Mouse (Mus musculus): Measurements from ENCODE around the gene Pip5kl1.

Gene Pip5kl1

DNA sequence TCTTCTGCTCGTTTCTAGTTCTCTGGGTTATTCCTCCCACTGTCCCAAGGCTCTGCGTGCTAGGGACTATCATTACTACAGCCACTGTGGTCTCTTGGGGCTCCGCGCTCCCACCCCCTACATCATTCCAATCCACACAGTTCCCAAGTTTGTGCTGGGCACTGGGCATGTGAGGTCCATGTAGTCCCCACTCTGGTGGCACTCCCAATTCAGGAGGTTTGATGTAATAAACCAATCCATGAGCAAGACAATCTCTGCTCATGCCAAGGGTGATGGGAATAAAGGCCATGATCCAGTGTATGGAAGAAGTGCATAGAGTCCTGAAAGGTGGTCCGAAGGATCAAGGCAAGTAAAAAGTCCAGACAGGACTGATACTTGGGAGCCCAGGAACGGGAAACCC, at the start of gene Pip5kl1:
Gene Pip5kl1, plus strand, starts transcription at position 301 of the 400 bp plus-strand sequence.
- no peak for DNase-seq

GRCm38 (mm10) chr2:32525816-32526215, 48.8 kb upstream of the Pip5kl1 start:
- DNase-seq, result no peak

DNA sequence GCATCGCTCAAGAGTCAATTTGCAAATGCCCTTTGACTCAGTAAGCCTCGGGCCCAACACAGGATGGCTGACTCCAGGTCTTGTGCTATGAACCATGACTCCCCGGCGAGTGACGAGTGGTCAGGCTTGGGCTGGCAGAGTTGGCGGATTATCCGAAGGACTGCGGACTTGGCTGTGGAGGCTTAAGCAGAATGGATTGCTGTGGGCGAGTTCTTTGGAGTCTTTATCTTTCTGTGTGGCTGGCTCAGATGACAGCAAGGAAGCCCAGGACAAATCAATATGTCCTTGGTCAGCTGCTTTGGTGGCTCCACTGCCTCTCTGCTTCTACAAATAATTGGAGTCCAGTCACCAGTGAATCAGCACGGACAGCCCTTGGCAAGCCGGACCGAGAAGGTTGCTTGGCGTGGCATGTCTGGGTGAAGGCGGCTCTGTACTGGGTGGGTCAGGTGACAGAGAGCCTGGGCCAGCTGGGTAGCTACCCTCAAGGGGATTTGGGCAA, 47.1 kb upstream of the Pip5kl1 start:
- DNase-seq, result no peak

DNA sequence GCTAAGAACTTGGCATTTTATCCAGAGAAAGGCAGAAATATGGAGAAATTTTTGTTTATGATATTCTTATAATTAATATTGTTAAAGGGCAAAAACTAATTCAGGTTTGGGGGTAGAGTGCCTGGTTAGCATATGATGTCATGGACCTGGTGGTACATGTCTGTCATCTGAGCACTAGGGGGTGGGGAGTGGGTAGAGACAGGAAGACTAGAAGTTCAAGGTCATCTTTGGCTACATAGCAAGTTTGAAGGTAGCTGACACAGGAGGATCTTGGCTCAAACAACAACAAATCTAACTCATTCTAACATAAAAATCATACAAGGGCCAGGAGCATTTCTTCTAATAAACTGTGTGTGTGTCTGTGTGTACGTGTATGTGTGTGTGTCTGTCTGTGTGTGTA, 46.3 kb upstream of the Pip5kl1 start:
- no peak for DNase-seq

GRCm38 (mm10) chr2:32530479-32530878, 44.1 kb upstream of the Pip5kl1 start:
- DNase-seq, result no peak

DNA sequence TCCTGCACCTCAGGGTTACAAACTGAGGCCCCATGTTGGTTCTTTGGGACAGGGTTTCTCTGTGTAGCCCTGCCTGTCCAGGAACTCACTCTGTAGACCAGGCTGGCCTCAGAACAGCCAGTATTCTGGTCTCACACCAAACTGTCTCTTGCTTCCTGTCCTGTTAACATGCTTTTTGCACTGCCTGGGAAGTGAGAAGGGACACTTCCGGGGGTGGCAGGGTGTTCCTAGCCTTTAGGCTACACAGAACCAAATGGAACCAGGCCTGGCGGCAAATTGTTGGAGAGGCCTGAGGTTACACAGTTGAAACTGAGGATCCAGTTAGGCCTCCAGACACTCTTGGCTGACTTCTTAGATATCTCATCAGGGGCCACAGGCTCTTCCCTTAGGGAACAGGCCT, 41.4 kb upstream of the Pip5kl1 start:
- no peak for DNase-seq

DNA sequence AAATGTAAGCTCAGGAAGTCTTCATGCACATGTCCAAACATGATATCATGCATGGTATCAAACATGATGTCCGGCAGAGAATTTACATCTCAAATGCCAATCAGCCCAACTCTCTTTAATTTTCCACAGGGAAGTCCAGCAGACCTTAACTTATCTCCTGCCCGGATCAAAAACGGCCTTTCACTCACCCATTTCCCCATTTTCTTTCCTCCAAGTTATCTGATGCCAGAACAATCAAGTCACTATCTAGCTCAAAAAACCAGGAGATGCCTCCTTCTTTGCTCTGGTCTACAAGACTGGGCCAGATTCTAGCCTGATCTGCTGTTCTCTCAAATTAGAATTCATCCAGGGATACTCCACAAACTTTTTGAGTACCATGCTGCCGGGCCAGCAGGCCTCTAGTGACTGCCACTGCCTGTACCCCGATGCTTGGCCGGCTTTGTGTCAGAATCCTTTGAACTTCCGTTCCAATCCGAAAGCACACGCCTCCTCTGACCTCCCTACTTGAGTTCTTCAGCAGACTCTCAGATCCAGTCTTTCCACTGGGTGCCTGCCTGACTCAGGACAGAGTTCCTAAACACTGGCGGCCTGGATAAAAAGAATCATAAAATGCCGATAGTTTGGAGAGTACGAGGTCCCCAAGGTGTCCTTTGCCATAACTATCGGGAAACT, 40.4 kb upstream of the Pip5kl1 start:
- peak; percentile 83 for DNase-seq

DNA sequence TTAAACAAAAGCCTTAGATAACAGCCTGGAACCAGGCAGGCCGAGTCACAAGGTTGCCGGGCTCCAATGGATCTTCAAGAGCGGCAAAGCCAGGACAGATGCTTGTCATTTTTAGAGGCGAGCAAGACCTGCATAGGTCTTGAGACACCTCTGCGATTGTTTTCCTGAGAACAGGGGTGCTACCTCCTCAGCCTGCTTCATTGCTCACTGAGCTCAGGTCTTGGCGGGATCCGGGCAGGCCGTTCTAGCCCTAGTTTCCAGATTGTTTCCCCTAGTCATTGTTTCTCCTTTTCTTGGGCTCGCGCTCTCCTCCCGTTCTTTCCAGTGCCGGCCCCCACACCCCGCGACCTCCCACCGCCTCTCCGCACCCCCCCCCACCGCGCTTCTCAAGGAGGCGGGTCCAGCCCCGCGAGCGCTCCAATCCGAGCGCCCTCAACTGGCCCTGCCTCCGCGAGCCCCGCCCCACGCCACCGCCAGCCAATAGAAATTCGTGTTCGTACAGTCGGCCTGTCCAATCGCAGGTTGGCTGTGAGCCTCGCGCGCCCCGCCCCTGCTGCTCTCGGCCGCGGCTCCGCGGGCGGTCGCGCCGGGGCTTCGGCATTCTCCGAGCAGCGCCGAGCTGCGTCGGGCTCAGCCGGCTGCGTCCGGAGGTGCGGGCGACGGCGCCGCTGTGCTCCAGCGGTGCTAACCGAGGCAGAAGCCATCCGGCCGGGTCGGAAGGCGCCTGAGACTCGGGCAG, 39.7 kb upstream of the Pip5kl1 start, which contains the start of gene Fam102a:
Gene Fam102a, plus strand, starts transcription at position 600 of the 739 bp plus-strand sequence.
- DNase-seq, result peak; percentile 99

GRCm38 (mm10) chr2:32535501-32535991, 39.1 kb upstream of the Pip5kl1 start:
- DNase-seq, result peak; percentile 66

GRCm38 (mm10) chr2:32536086-32536633, 38.4 kb upstream of the Pip5kl1 start:
- DNase-seq, result peak; percentile 34

DNA sequence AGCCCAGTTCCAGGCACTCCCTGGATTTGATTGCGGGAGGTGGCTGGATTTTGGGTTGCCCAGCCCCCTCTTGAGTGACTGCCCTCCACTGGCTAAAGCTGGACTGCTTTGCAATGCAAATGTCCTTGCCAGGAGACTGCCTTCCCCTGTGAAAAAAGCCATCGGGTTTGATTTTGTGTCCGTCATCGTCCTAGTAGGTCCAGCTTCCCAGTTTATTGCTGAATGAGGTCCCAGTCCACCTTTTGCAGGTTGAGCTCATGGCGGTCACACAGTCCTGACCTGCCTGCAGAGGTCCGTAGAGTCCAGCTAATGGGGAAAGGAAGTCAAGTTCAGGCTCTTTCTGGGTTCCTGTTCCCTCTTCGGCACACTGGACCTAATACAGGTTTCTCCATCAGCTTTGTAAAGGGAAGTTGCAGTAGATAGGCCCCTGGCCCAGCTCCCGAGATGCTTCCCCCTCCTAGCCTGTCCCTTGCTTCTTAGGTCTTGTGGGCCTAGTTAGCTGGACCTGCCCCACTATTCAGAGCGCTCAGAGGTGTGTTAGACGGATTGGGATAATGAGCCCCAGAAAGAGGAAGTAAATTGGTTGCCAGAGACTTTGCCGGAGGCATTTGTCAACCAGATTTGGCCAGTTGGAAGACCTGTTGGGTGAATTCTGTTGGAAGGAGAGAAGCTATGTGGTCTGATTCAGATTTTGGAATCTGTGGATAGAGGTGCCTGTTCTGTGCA, 37.8 kb upstream of the Pip5kl1 start:
- peak; percentile 66 for DNase-seq

DNA sequence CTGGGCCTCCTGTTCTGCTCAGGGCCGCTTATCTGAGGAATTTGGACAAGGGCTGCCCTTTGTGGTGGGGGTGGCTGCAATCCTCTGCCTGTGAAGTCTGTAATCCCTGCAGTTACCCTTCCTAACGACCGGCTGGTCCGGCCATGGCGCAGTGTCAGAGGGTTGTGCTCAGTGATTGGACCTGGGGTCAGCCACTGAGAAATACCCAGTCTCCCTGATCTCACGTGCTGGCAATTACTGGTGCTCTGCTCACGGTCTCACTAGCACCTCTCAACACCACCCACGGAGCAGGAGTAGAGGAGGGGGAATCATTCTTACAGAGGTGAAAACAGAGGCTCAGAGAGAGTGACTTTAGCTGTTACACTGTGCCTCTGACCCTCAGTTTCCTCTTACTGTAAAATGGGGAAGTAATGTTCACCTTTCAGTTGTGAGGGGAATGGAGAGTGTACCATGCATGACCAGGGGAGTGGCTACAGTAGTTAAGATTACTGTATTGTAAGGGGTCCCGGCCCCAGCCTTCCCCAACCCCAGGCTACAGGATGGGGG, 37.2 kb upstream of the Pip5kl1 start:
- peak; percentile 52 for DNase-seq

GRCm38 (mm10) chr2:32537941-32538340, 36.7 kb upstream of the Pip5kl1 start:
- no peak for DNase-seq

- no peak for DNase-seq
These were observed 36.1 kb upstream of the Pip5kl1 start for GRCm38 (mm10) chr2:32538461-32538860.

GRCm38 (mm10) chr2:32539452-32539981, 35.1 kb upstream of the Pip5kl1 start:
- DNase-seq, result no peak

- DNase-seq, result no peak
These were observed 33.2 kb upstream of the Pip5kl1 start for GRCm38 (mm10) chr2:32541333-32541908.

- no peak for DNase-seq
These were observed 32.5 kb upstream of the Pip5kl1 start for GRCm38 (mm10) chr2:32541986-32542573.

- no peak for DNase-seq
These were observed 31.6 kb upstream of the Pip5kl1 start for GRCm38 (mm10) chr2:32543031-32543449.

GRCm38 (mm10) chr2:32546951-32547350, 27.6 kb upstream of the Pip5kl1 start:
- no peak for DNase-seq

- no peak for DNase-seq
These were observed 27.2 kb upstream of the Pip5kl1 start for GRCm38 (mm10) chr2:32547380-32547779.

DNA sequence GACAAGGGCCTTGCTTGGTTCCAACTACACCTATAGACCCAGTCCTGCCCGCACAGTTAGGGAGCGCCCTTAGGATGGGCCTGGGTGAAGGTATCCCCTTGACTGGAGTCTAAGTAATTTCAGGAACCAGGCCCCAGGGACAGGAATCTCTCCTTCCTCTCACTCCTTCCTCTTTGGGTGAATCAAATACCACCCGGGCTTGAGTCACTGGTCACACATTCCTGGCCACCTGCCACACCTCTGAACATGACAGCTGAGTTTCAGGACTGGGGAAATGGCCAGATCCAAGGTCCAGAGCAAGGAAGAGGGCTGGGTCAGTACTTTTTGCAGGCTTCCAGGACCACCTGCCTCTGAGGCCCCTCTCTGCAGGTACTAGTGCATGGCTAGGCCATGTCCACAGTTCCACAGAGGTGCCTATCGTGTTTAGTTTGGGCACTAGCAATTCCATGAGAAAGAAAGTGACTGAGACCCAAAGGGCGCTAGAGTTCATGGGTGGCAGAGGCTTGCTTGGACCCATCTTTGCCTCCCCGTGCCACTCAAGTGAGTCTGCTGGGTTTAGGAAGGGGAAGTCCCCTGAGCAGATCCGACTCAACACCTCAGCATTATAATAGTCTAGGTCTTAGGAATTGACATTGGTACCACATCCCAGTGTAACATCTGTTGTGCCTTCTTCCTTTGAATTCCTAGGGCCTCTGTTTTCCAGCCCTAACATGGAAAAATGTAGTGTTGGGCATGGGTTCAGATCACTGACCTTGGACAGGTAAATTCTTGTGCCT, 26.4 kb upstream of the Pip5kl1 start:
- DNase-seq, result no peak
